In the genomic region with DNA sequence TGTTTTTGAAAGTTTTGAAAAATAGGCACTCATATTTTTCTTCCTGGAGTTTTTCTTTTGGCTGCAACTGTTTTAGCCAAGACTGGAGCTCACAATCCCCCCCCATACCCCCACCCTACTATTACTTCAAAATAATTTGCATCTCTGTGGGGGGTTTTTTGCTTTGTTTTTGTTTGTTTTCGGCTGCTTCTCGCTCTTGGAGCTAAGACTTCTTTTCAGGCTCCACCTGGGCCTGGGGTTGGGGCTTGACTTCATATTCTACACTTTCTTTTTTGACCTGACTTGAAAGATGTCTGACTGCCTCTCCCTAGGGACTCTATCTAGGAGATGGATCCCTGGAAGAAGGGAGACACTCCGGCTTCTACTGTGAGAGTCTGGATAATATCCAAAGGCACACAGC, we compare ENCODE assay signal across 18 mouse cellular contexts. TPM values are rescaled to one million over a fixed set of nuclear protein-coding genes. Genes with fewer than 3 reads are reported as not detected.
A peak's percentile ranks its signal among the peaks of the same experiment; 100 is the strongest.
DNase-seq lines count a peak whose midpoint lies in the region; ATAC-seq and TF ChIP-seq lines count a peak whose summit lies in the region.
"Had no signal": no experiment of that assay in that cellular context is flagged by ENCODE, and none has a peak within 500 bp of the region (broad histone marks: within the 10 kb centered on the region; RNA-seq: fewer than 3 reads in every experiment).

No protein-coding gene starts in this region.

- no peaks in the 10 kb centered on the region for H3K9me3 ChIP-seq in lung, embryonic 14.5 days (ENCODE audit: low read depth, low read length)
- H3K9me3 ChIP-seq in forebrain, embryonic 15.5 days, result no peaks in the 10 kb centered on the region
- H3K9me3 ChIP-seq in midbrain, embryonic 12.5 days, result no peaks in the 10 kb centered on the region
- no peaks in the 10 kb centered on the region for H3K9me3 ChIP-seq in stomach, embryonic 16.5 days (replicated peaks; ENCODE audit: control insufficient read depth, low read length)

- peak overlapping the region; percentile 25; the same call in 1 of the 2 replicates for H3K4me2 ChIP-seq in lung, embryonic 14.5 days
- H3K4me2 ChIP-seq in forebrain, embryonic 15.5 days (replicated peaks), result peak overlapping the region; percentile 91
- H3K4me2 ChIP-seq in midbrain, embryonic 12.5 days (replicated peaks), result peak overlapping the region; percentile 85
- H3K4me2 ChIP-seq in stomach, embryonic 16.5 days (ENCODE audit: low read depth, low read length), result peak overlapping the region; percentile 50

- no peak overlapping the region for H3K27ac ChIP-seq in lung, embryonic 14.5 days (ENCODE audit: low read depth)
- H3K27ac ChIP-seq in forebrain, embryonic 15.5 days (replicated peaks), result peak overlapping the region; percentile 97
- H3K27ac ChIP-seq in midbrain, embryonic 12.5 days (replicated peaks), result peak overlapping the region; percentile 97
- H3K27ac ChIP-seq in stomach, embryonic 16.5 days (ENCODE audit: low read length), result peak overlapping the region; percentile 36; the same call in 1 of the 2 replicates
- no peak overlapping the region for H3K27ac ChIP-seq in heart, adult 2 months

- ATAC-seq in lung, embryonic 14.5 days (ENCODE audit: insufficient read depth), result no peak
- no peak for ATAC-seq in forebrain, embryonic 15.5 days (replicated peaks)
- ATAC-seq in midbrain, embryonic 12.5 days (ENCODE audit: low FRiP score, low read depth), result no peak
- no peak for ATAC-seq in stomach, embryonic 16.5 days (ENCODE audit: insufficient read depth, low FRiP score)
- ATAC-seq in erythroblast, adult 5-6 weeks (replicated peaks; ENCODE audit: low FRiP score, poor library complexity, severe bottlenecking), result no peak
- ATAC-seq: Patski had no signal

- no peak overlapping the region for H3K4me3 ChIP-seq in lung, embryonic 14.5 days (ENCODE audit: low read depth, low read length)
- H3K4me3 ChIP-seq in forebrain, embryonic 15.5 days, result peak overlapping the region; percentile 60
- peak overlapping the region; percentile 60 for H3K4me3 ChIP-seq in midbrain, embryonic 12.5 days
- H3K4me3 ChIP-seq in stomach, embryonic 16.5 days (replicated peaks; ENCODE audit: low read length), result peak overlapping the region; percentile 54
- no peak overlapping the region for H3K4me3 ChIP-seq in heart, adult 2 months
- H3K4me3 ChIP-seq: erythroblast, embryonic 14.5 days; megakaryocyte, embryonic 14.5 days had no signal

- H3K79me2 ChIP-seq in heart, adult 2 months (replicated peaks; ENCODE audit: control insufficient read depth, insufficient read depth, low read length), result no peaks in the 10 kb centered on the region

- no peaks in the 10 kb centered on the region for H3K4me1 ChIP-seq in lung, embryonic 14.5 days (ENCODE audit: insufficient read depth)
- H3K4me1 ChIP-seq in forebrain, embryonic 15.5 days, result peaks cover 49% of the 10 kb centered on the region
- peaks cover 53% of the 10 kb centered on the region for H3K4me1 ChIP-seq in midbrain, embryonic 12.5 days
- H3K4me1 ChIP-seq in stomach, embryonic 16.5 days (ENCODE audit: control insufficient read depth, insufficient read depth, low read length), result no peaks in the 10 kb centered on the region
- no peaks in the 10 kb centered on the region for H3K4me1 ChIP-seq in heart, adult 2 months (ENCODE audit: control insufficient read depth, insufficient read depth, low read length)

- no peak for TF ChIP-seq EP300 in heart, adult 2 months (IDR thresholded peaks at IDR 0.05; ENCODE audit: insufficient read depth, low read depth, low read length)

- H3K36me3 ChIP-seq in lung, embryonic 14.5 days (ENCODE audit: insufficient read depth), result no peaks in the 10 kb centered on the region
- no peaks in the 10 kb centered on the region for H3K36me3 ChIP-seq in forebrain, embryonic 15.5 days
- H3K36me3 ChIP-seq in midbrain, embryonic 12.5 days, result no peaks in the 10 kb centered on the region
- H3K36me3 ChIP-seq in stomach, embryonic 16.5 days (ENCODE audit: control insufficient read depth, insufficient read depth, low read length), result no peaks in the 10 kb centered on the region
- H3K36me3 ChIP-seq in heart, adult 2 months (ENCODE audit: control insufficient read depth, insufficient read depth, low read length), result no peaks in the 10 kb centered on the region

- no peak for DNase-seq in lung, embryonic 14.5 days
- no peak for DNase-seq in lung, postnatal 4 days
- DNase-seq in right cerebral cortex, postnatal 14 days, result no peak
- no peak for DNase-seq in heart, adult 2 months
- DNase-seq: adrenal gland, postnatal 14 days; B cell, adult 2 months; kidney, postnatal 25 days; thymus, postnatal 25 days had no signal

- peaks cover 95% of the 10 kb centered on the region for H3K27me3 ChIP-seq in lung, embryonic 14.5 days (ENCODE audit: insufficient read depth, low read length)
- no peaks in the 10 kb centered on the region for H3K27me3 ChIP-seq in forebrain, embryonic 15.5 days
- peaks cover 21% of the 10 kb centered on the region for H3K27me3 ChIP-seq in midbrain, embryonic 12.5 days
- peaks cover 60% of the 10 kb centered on the region for H3K27me3 ChIP-seq in stomach, embryonic 16.5 days (ENCODE audit: control insufficient read depth, insufficient read depth, low read length)
- H3K27me3 ChIP-seq in heart, adult 2 months (ENCODE audit: control insufficient read depth, insufficient read depth, low read length), result peaks cover 22% of the 10 kb centered on the region

- H3K9ac ChIP-seq in lung, embryonic 14.5 days, result no peak overlapping the region
- peak overlapping the region; percentile 52 for H3K9ac ChIP-seq in forebrain, embryonic 15.5 days (replicated peaks)
- H3K9ac ChIP-seq in midbrain, embryonic 12.5 days (replicated peaks), result peak overlapping the region; percentile 83
- peak overlapping the region; percentile 58 for H3K9ac ChIP-seq in stomach, embryonic 16.5 days (ENCODE audit: low read length)
- H3K9ac ChIP-seq in heart, adult 2 months (ENCODE audit: low read depth, low read length), result no peak overlapping the region

- TF ChIP-seq POLR2A in heart, adult 2 months (IDR thresholded peaks at IDR 0.05; ENCODE audit: insufficient read depth, low read depth, low read length), result no peak

- intact Hi-C loops in heart, adult 2 months (cut with DNase I), result no loop called here

- TF ChIP-seq CTCF in lung, embryonic 14.5 days (IDR thresholded peaks at IDR 0.05; ENCODE audit: low read depth), result no peak
- TF ChIP-seq CTCF in heart, adult 2 months (IDR thresholded peaks at IDR 0.05), result no peak

- WGBS in lung, embryonic 14.5 days, result 4% methylated on average over 3 of the region's 3 CpGs
- 6% methylated on average over 3 of the region's 3 CpGs for WGBS in forebrain, embryonic 15.5 days
- WGBS in midbrain, embryonic 12.5 days, result 1% methylated on average over 3 of the region's 3 CpGs
- WGBS in stomach, embryonic 16.5 days, result 8% methylated on average over 3 of the region's 3 CpGs
- 25% methylated on average over 3 of the region's 3 CpGs for WGBS in heart, adult 2 months

RNA-seq across cellular contexts. Expression of gene Sox2, which starts 5.9 kb away (rescaled TPM):
- polyA plus RNA-seq in lung, embryonic 14.5 days (2014; fragmentation: Nextera tagmentation; extraction: Ambion mirVana), result 4.0 and 5.0 TPM in 2 replicates
- polyA plus RNA-seq in forebrain, embryonic 15.5 days (2015; fragmentation: Nextera tagmentation; extraction: Ambion mirVana), result 39.7 and 42.3 TPM in 2 replicates
- polyA plus RNA-seq in midbrain, embryonic 12.5 days (2016; fragmentation: Nextera tagmentation; extraction: Ambion mirVana), result 49.5 and 61.1 TPM in 2 replicates
- polyA plus RNA-seq in stomach, embryonic 16.5 days (2015; fragmentation: Nextera tagmentation; extraction: Ambion mirVana), result 7.7 and 8.6 TPM in 2 replicates
- not detected in 2 replicates for total RNA-seq in erythroblast, adult 5-6 weeks (2015; ENCODE audit: low replicate concordance)
- not detected in 2 replicates for total RNA-seq in erythroblast, adult 5-6 weeks (2017; ENCODE audit: low replicate concordance)
- total RNA-seq in heart, adult 2 months (2021), result not detected
- 0.66 TPM in 1 of 2 replicates, not detected in the other for polyA plus RNA-seq in heart, adult 2 months (2012; rRNA removed)
- polyA plus RNA-seq: erythroblast, embryonic 14.5 days; heart, postnatal 0 days; liver, embryonic 16.5 days; spleen, adult 2 months had no signal

Comparison
In these comparisons a context has a peak if more than half of its experiments do, and no peak if none do; other contexts are left out.
1. H3K27ac ChIP-seq: peak in forebrain, embryonic 15.5 days (single experiment), midbrain, embryonic 12.5 days (single experiment) and stomach, embryonic 16.5 days (single experiment); none in lung, embryonic 14.5 days (single experiment) and heart, adult 2 months (single experiment).
2. H3K4me2 ChIP-seq: peak in every context shown above with its lines; median percentile 91 in forebrain, embryonic 15.5 days; 85 in midbrain, embryonic 12.5 days; 50 in stomach, embryonic 16.5 days; 25 in lung, embryonic 14.5 days.
3. H3K4me3 ChIP-seq: peak in forebrain, embryonic 15.5 days (single experiment), midbrain, embryonic 12.5 days (single experiment) and stomach, embryonic 16.5 days (single experiment); none in lung, embryonic 14.5 days (single experiment) and heart, adult 2 months (single experiment).
4. H3K9ac ChIP-seq: peak in forebrain, embryonic 15.5 days (single experiment), midbrain, embryonic 12.5 days (single experiment) and stomach, embryonic 16.5 days (single experiment); none in lung, embryonic 14.5 days (single experiment) and heart, adult 2 months (single experiment).